Mouse (Mus musculus): ENCODE results near the gene Tmem95.

The Tmem95 gene

GRCm38 (mm10) chr11:69846738-69847688 is 30.8 kb downstream of the Tmem95 start:
- DNase-seq (ENCODE audit: low spot score) = peak; percentile 39

GRCm38 (mm10) chr11:69846198-69846680 is 31.6 kb downstream of the Tmem95 start, which contains the start of gene Plscr3:
Plscr3 (plus strand) TSS chr11:69846376.
- DNase-seq (ENCODE audit: low spot score) = peak; percentile 97

- DNase-seq (ENCODE audit: low spot score) = no peak
Measured at GRCm38 (mm10) chr11:69838714-69839104, 39.1 kb downstream of the Tmem95 start.

GRCm38 (mm10) chr11:69837952-69838713 is 39.7 kb downstream of the Tmem95 start, which contains the start of gene Tmem256:
Tmem256 (plus strand) TSS chr11:69838514.
- peak; percentile 99 for DNase-seq (ENCODE audit: low spot score)

- no peak for DNase-seq (ENCODE audit: low spot score)
Measured at GRCm38 (mm10) chr11:69837604-69837951, 40.2 kb downstream of the Tmem95 start, which contains the start of gene Nlgn2. Nlgn2 (minus strand) TSS chr11:69837784.

- DNase-seq (ENCODE audit: low spot score) = peak; percentile 62
Measured at GRCm38 (mm10) chr11:69836703-69837576, 40.9 kb downstream of the Tmem95 start.

GRCm38 (mm10) chr11:69835966-69836335 is 41.9 kb downstream of the Tmem95 start:
- peak; percentile 18 for DNase-seq (ENCODE audit: low spot score)

GRCm38 (mm10) chr11:69835326-69835965 is 42.4 kb downstream of the Tmem95 start:
- DNase-seq (ENCODE audit: low spot score) = peak; percentile 76

- peak; percentile 35 for DNase-seq (ENCODE audit: low spot score)
Measured at GRCm38 (mm10) chr11:69834001-69834549, 43.7 kb downstream of the Tmem95 start.

GRCm38 (mm10) chr11:69833554-69833953 is 44.3 kb downstream of the Tmem95 start:
- no peak for DNase-seq (ENCODE audit: low spot score)

GRCm38 (mm10) chr11:69828832-69829231 is 49.0 kb downstream of the Tmem95 start:
- no peak for DNase-seq (ENCODE audit: low spot score)

Measured in embryo, embryonic 10.5 days (tissue).